Mouse (Mus musculus) megakaryocyte, embryonic 14.5 days (primary cell): ENCODE data around the gene Timm44.

Experiments used
- FLI1 ChIP-seq: IDR thresholded peaks from 2 replicates; pipeline ENCODE4 v1.6.1; 2012; ENCODE audit warnings: low read length, inconsistent platforms, mixed read lengths
- GATA1 ChIP-seq: IDR thresholded peaks from 3 replicates; pipeline ENCODE4 v1.6.1; 2012; ENCODE audit warnings: mixed read lengths, low read length, inconsistent platforms, borderline replicate concordance

- TF ChIP-seq GATA1 (no peak), FLI1 (no peak)
Observed at GRCm38 (mm10) chr8:4320404-4320803, 44.7 kb upstream of the Timm44 start.
